Mouse (Mus musculus) liver, embryonic 12.5 days (tissue): ENCODE measurements at regions not wholly inside any gene's neighbourhood (a gene's known extent, or its start where the extent isn't known, plus 50 kb on each side); places are given as distances from the start of the nearest gene placed in this dataset.

Experiments used
- ATAC-seq: fragments of 200-750 bp; cut with Nextera tagmentation; 2 replicates; pipeline ENCODE4 v1.8.0; 2017; ENCODE audit warnings: moderate number of reproducible peaks, mild to moderate bottlenecking, moderate library complexity
- H3K27ac ChIP-seq: fragments of 300-500 bp; sonication (generic); 2 replicates; pipeline ENCODE4 v1.5.1; 2016; ENCODE audit warnings: mild to moderate bottlenecking
- H3K27me3 ChIP-seq: fragments of 300-500 bp; sonication (generic); replicated peaks from 2 replicates; pipeline ENCODE4 v1.6.1; 2016; ENCODE audit warnings: mild to moderate bottlenecking, moderate library complexity
- H3K36me3 ChIP-seq: fragments of 300-500 bp; sonication (generic); 2 replicates; pipeline ENCODE4 v1.6.1; 2016; ENCODE audit warnings: mild to moderate bottlenecking, moderate library complexity
- H3K4me1 ChIP-seq: fragments of 300-500 bp; sonication (generic); 2 replicates; pipeline ENCODE4 v1.6.1; 2016
- H3K4me2 ChIP-seq: fragments of 300-500 bp; sonication (generic); 2 replicates; pipeline ENCODE4 v1.6.1; 2016; ENCODE audit warnings: mild to moderate bottlenecking, moderate library complexity
- H3K4me3 ChIP-seq: fragments of 300-500 bp; sonication (generic); 2 replicates; pipeline ENCODE4 v1.5.1; 2016; ENCODE audit warnings: mild to moderate bottlenecking, moderate library complexity
- H3K9ac ChIP-seq: fragments of 300-500 bp; sonication (generic); 2 replicates; pipeline ENCODE4 v1.6.1; 2016; ENCODE audit warnings: mild to moderate bottlenecking, moderate library complexity
- H3K9me3 ChIP-seq: fragments of 300-500 bp; sonication (generic); replicated peaks from 2 replicates; pipeline ENCODE4 v1.6.1; 2016; ENCODE audit warnings: mild to moderate bottlenecking, moderate library complexity
- WGBS: fragments of 180-500 bp; shearing (Covaris S2); methylation state at CpG from one replicate; pipeline ENCODE4 v1.1.7; 2016; ENCODE audit not compliant: insufficient replicate concordance; 5-methylcytosine and 5-hydroxymethylcytosine counted together

DNA sequence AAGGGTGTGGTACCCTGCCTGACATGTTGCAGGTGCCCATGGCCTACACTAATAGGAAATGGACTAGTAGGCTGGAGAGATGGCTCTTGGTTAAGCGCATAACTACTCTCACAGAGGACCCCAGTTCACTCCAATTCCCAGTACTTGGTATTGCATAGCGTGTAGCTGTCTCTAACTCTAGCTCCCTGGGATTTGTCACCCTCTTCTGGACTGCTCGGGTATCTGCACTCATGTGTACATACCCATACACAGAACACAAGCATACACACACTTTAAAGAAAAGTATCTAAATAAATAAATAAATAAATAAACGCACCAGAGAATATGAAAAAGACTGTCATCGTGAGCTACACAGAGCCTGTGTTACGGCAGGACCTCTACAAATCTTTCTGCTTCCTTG lies 143.8 kb upstream of the Mycn start:
- Histone ChIP-seq H3K27ac (no peak overlapping the region), H3K27me3 (no peaks in the 10 kb centered on the region), H3K9me3 (no peaks in the 10 kb centered on the region), H3K9ac (no peak overlapping the region), H3K4me1 (no peaks in the 10 kb centered on the region), H3K4me2 (no peak overlapping the region), H3K36me3 (no peaks in the 10 kb centered on the region), H3K4me3 (no peak overlapping the region)
- 86% methylated on average over 6 of the region's 6 CpGs for WGBS
- ATAC-seq, result no peak

DNA sequence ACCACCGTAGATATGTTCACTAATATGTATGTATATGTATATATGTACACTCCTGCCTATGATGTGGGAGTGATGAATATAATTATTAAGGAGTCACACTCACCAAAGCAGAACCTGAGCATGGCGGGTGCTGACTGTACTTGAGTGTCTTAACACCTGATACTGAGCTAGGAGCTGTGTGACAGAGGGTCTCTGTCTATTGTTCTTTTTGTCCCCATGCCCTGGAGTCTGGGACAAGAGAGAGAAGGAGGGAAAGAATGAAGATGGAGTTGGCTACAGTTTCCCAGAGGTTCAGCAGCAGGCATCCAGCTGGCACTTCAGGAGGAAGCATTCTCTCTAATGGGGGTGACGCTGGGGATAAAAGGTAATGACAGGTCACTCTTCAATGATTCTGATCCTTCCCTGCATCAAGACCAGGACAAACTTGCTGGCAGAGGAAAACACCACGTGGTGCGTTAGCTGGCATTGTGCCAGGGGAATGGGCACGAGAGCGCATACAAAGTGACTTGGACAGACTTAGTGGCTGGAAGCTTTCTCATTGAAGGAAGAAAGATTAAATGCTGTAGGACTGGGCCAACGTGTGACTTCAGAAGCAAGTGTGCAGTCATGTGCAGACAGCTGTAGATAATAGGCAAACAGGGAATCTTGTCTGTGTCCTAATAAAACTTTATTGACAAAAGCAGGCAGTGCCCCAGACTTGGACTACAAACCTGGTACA lies 141.8 kb upstream of the Mycn start:
- no peaks in the 10 kb centered on the region for H3K4me1 ChIP-seq
- 69% methylated on average over 8 of the region's 8 CpGs for WGBS
- H3K4me3 ChIP-seq, result no peak overlapping the region
- no peak overlapping the region for H3K4me2 ChIP-seq
- no peak overlapping the region for H3K27ac ChIP-seq
- no peaks in the 10 kb centered on the region for H3K27me3 ChIP-seq
- no peaks in the 10 kb centered on the region for H3K36me3 ChIP-seq
- no peaks in the 10 kb centered on the region for H3K9me3 ChIP-seq
- ATAC-seq, result no peak
- H3K9ac ChIP-seq, result no peak overlapping the region

DNA sequence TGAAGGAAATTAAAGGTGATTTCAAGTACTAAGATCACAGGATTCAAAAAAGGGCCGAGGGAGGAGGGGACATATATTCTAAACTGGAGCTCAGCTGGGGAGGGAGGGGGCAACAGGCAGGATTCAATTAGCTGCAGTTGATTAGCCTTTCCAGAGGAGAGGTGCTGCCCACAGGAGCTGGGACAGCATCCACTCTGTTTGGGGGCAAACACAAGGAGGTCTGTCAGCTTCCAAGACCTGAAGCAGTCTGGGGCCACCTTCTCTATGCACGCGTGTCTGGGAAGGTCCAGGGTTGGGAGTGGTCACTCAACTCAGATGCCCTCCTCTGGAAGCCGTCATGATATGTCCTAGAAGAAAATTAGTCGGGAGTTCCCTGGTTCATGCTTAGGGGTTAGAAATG lies 139.1 kb upstream of the Mycn start:
- Histone ChIP-seq H3K9ac (no peak overlapping the region), H3K27me3 (no peaks in the 10 kb centered on the region), H3K4me1 (no peaks in the 10 kb centered on the region), H3K36me3 (no peaks in the 10 kb centered on the region), H3K4me3 (no peak overlapping the region), H3K4me2 (no peak overlapping the region), H3K9me3 (no peaks in the 10 kb centered on the region), H3K27ac (no peak overlapping the region)
- 61% methylated on average over 5 of the region's 5 CpGs for WGBS
- ATAC-seq, result no peak

DNA sequence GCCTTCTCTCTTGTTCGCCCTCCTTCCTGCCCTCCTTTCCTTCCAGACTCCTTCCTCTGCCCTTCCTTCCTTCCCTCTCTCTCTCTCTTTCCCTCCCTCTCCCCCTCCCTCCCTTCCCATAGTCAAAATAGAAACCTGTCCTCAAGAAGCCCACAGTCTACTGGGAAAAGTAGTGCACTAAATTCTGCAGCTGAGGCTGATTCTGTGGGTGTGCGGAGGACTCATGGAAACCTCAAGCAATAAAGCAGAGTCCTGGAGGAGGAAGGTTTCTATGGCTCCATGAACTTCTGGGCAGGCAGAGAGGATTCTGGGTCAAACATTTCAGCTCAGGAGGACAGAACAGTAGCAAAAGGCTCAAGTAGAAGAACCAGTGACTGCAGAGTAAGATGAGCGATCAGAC lies 138.1 kb upstream of the Mycn start:
- ATAC-seq, result no peak
- H3K4me3 ChIP-seq, result no peak overlapping the region
- 75% methylated on average over 3 of the region's 3 CpGs for WGBS
- no peaks in the 10 kb centered on the region for H3K9me3 ChIP-seq
- no peaks in the 10 kb centered on the region for H3K4me1 ChIP-seq
- H3K9ac ChIP-seq, result no peak overlapping the region
- H3K4me2 ChIP-seq, result no peak overlapping the region
- H3K27ac ChIP-seq, result no peak overlapping the region
- no peaks in the 10 kb centered on the region for H3K36me3 ChIP-seq
- no peaks in the 10 kb centered on the region for H3K27me3 ChIP-seq

DNA sequence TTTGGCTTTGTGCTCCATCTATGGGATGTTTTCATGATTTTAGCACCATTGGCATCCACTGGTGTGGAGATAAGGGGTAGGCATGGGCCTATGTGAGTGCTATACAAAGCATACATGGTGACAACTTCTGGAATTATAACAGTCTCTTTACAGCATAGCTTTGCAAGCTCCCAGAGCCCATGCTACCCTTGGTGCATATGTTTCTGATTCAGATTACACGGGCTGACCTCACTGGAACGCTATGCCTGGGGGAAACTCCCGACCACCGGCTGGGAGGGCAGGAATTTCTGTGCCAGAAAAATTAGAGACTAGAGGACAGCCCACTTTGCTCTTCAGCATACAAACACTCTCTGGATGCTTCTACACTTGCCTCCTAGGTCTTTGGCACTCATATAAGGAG lies 136.0 kb upstream of the Mycn start:
- no peak overlapping the region for H3K9ac ChIP-seq
- H3K4me3 ChIP-seq, result no peak overlapping the region
- H3K27me3 ChIP-seq, result no peaks in the 10 kb centered on the region
- no peaks in the 10 kb centered on the region for H3K36me3 ChIP-seq
- H3K9me3 ChIP-seq, result no peaks in the 10 kb centered on the region
- H3K27ac ChIP-seq, result no peak overlapping the region
- ATAC-seq, result no peak
- no peak overlapping the region for H3K4me2 ChIP-seq
- H3K4me1 ChIP-seq, result no peaks in the 10 kb centered on the region
- WGBS, result 70% methylated on average over 4 of the region's 4 CpGs

DNA sequence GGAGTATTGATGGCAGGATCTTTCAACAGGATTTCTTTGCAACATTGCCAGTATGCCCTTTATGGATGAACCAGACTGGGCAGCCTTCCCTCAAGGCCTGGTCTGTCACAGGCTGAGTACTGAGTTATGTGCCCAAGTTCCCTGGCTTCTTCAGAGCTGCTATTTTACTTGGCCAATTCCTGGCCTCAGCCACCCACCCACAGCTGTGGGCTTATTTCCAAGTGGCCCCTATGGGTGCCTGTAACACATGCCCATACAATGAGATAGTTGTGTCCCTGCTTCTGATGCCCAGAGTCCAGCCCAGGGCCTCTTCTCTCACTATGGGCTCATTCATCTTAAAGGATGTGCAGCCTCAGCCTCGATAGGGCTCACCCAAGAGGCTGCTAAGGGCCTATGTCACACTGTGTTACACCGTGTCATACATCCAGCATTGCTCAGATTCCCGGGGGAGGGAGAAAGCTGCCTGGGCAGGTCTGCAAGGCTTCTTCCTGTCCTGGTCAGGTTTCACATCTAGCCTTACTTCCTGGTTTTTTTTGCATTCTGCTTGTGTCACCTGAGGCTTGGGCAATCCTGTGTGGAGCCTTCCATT lies 135.1 kb upstream of the Mycn start:
- H3K9me3 ChIP-seq, result no peaks in the 10 kb centered on the region
- no peak for ATAC-seq
- no peak overlapping the region for H3K27ac ChIP-seq
- no peaks in the 10 kb centered on the region for H3K36me3 ChIP-seq
- WGBS, result 38% methylated on average over 3 of the region's 3 CpGs
- H3K9ac ChIP-seq, result no peak overlapping the region
- no peak overlapping the region for H3K4me3 ChIP-seq
- no peaks in the 10 kb centered on the region for H3K27me3 ChIP-seq
- no peak overlapping the region for H3K4me2 ChIP-seq
- H3K4me1 ChIP-seq, result no peaks in the 10 kb centered on the region

DNA sequence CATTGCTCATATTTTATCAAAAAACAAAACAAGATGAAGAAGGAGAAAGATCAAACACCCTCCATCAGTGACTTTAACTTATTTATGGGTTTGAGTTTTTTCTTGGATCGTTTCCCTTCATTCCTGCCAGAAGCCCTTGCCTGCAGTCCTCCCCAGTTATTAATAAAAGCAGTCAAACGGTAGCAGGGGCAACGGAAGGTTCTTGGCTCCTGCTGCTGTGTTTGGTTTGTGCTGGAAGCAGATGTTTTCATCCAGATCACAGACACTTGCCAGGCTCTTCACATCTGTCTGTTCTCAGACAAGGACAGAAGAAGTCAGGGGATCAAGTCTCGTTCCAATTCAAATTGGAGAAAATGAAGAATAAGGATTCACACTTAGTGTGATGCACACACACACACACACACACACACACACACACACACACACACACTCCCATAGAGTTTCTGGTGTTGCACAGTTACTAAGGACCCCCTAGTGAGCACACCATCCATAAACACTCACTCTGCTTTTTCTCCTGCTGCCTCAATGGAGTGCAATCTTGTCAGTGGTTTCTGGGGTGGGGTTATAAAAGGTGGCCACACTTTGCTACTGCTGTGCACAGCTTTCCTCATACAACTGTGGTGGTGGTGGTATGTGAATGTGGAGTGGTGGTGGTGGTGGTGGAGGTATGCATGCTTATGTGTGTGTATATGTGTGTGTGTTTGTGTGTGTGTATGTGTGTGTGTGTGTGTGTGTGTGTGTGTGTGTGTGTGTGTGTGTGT lies 131.6 kb upstream of the Mycn start:
- no peak for ATAC-seq
- no peaks in the 10 kb centered on the region for H3K27me3 ChIP-seq
- no peak overlapping the region for H3K4me2 ChIP-seq
- H3K4me3 ChIP-seq, result no peak overlapping the region
- no peaks in the 10 kb centered on the region for H3K9me3 ChIP-seq
- no peaks in the 10 kb centered on the region for H3K36me3 ChIP-seq
- no peaks in the 10 kb centered on the region for H3K4me1 ChIP-seq
- no peak overlapping the region for H3K9ac ChIP-seq
- 61% methylated on average over 4 of the region's 4 CpGs for WGBS
- H3K27ac ChIP-seq, result no peak overlapping the region

DNA sequence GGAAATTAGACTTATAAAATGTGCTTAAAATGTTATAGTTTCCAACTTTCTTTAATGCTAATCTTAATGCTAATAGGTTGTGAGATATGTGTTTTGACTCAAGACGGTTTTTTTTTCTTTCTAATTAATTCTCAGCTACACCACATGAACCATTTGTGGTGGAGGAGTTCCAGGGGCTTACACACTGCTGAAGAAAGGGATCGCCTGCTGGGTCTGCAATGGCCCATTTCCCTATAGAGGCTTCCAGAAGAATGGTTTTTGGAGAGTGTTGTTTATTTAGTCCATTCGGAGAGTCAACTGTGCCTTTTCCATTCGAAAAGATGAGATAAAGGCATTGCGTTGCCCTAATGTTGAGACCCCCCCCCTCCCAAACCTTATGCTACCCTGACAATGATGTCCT lies 125.6 kb upstream of the Mycn start:
- Histone ChIP-seq H3K4me2 (no peak overlapping the region), H3K27ac (no peak overlapping the region), H3K4me3 (no peak overlapping the region), H3K36me3 (no peaks in the 10 kb centered on the region), H3K9me3 (no peaks in the 10 kb centered on the region), H3K9ac (no peak overlapping the region), H3K4me1 (0 out of 2 replicates have a peak, but pooled peaks cover 3% of the 10 kb centered on the region), H3K27me3 (no peaks in the 10 kb centered on the region)
- 55% methylated on average over 5 of the region's 5 CpGs for WGBS
- ATAC-seq, result no peak

DNA sequence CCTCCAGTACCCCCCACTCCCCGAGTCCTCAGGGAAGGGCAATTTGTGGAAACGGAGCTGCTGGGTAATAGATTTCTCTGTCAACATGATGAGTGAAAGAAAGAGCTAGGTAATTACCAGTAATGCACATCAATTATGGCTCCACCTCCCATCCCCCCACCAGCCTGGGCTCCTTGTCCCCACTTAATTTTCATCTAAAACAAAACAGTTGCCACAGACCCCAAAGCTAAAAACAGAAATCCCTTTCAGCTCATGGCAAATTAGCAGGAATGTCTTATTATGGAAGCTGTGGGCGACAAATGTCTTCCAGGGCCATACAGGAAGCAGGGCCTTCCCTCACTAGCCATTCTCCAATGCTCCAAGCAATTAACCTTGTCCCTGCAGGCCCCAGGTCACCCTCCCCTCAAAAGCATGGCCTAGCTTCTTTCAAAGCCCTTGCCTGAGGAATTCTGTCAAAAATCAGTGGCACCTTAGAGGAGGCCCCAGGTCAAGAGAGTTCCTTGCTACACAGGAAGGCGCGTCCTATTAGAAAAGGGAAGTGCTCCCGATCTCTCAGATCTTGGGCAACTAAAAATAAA lies 125.0 kb upstream of the Mycn start:
- H3K9ac ChIP-seq, result no peak overlapping the region
- 0 out of 2 replicates have a peak, but pooled peaks cover 3% of the 10 kb centered on the region for H3K4me1 ChIP-seq
- no peak overlapping the region for H3K27ac ChIP-seq
- H3K9me3 ChIP-seq, result no peaks in the 10 kb centered on the region
- no peak overlapping the region for H3K4me3 ChIP-seq
- 34% methylated on average over 6 of the region's 6 CpGs for WGBS
- no peak for ATAC-seq
- H3K27me3 ChIP-seq, result no peaks in the 10 kb centered on the region
- no peaks in the 10 kb centered on the region for H3K36me3 ChIP-seq
- no peak overlapping the region for H3K4me2 ChIP-seq

DNA sequence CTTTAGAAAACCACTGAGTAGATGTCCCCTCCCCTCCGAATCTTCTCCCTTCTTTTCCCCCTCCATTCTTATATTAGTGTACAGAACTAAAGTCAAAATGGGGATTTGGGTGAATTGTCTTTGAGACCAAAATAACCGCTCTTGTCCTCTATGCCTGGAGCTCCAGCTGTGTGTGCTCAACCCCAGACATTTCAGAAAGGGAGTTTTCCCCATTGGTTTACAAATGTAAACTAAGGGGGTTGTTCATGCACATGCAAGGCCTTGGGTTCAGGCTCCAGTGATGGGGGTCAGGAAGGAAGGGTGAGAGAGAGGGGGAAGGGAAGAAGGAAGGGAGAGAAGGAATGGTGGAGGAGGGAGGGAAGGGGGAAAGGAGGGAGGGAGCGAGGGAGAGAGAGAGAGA lies 117.8 kb upstream of the Mycn start:
- Histone ChIP-seq H3K4me3 (no peak overlapping the region), H3K9ac (no peak overlapping the region), H3K4me1 (no peaks in the 10 kb centered on the region), H3K4me2 (no peak overlapping the region), H3K27me3 (no peaks in the 10 kb centered on the region), H3K36me3 (no peaks in the 10 kb centered on the region), H3K27ac (no peak overlapping the region), H3K9me3 (no peaks in the 10 kb centered on the region)
- no peak for ATAC-seq
- WGBS, result 63% methylated on average over 3 of the region's 3 CpGs

DNA sequence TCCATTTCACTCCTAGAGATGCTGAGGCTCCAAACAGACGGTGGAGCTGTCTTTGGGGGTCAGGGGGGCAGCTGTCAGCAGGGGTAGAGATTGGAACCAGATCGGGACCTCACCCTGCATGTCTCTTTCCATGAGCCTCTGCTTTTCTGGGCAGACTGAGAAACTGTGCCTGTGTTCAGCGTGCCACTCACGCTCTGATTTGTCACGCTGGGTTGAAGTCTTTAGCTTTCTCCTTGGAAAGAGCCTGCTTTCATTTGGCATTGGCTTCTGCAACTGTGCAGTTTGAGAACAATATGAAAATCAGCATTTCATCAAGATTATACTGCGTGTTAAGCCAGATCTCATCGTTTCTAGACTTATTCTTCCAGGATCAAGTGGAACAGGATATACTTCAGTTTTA lies 114.5 kb upstream of the Mycn start:
- ATAC-seq, result no peak
- no peak overlapping the region for H3K4me2 ChIP-seq
- H3K4me3 ChIP-seq, result no peak overlapping the region
- no peaks in the 10 kb centered on the region for H3K4me1 ChIP-seq
- WGBS, result 66% methylated on average over 7 of the region's 7 CpGs
- H3K9me3 ChIP-seq, result no peaks in the 10 kb centered on the region
- H3K27ac ChIP-seq, result no peak overlapping the region
- no peaks in the 10 kb centered on the region for H3K27me3 ChIP-seq
- no peak overlapping the region for H3K9ac ChIP-seq
- no peaks in the 10 kb centered on the region for H3K36me3 ChIP-seq

DNA sequence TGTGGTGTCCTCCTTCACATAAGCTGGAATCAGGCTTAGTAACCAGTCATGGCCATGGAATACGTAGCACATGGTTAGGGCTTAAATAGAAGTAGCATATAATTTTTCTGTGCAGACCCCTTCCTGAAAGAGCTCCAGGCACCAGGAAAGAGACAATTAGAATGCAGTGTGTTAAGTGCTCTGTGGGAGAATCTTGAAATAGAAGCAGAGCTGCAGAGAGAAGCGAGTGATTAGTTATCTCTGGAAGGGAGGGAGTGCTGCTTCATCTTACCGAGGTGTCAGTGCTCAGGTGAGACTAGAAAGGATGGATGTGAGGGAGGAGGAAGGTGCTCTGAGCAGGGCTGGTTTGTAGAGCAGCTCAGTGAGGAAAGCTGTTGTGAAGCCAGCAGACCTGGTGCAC lies 112.9 kb upstream of the Mycn start:
- Histone ChIP-seq H3K4me1 (no peaks in the 10 kb centered on the region), H3K4me3 (no peak overlapping the region), H3K36me3 (no peaks in the 10 kb centered on the region), H3K27ac (no peak overlapping the region), H3K4me2 (no peak overlapping the region), H3K27me3 (no peaks in the 10 kb centered on the region; the same call in 1 of the 2 replicates), H3K9ac (no peak overlapping the region), H3K9me3 (no peaks in the 10 kb centered on the region)
- no peak for ATAC-seq
- 51% methylated on average over 3 of the region's 3 CpGs for WGBS
